Mouse (Mus musculus): ENCODE results near the gene Mospd1.

GRCm38 (mm10) chrX:53321111-53321510 lies 49.2 kb downstream of the Mospd1 start:
- TF ChIP-seq EP300 (IDR thresholded peaks at IDR 0.05; ENCODE audit: low read depth), result no peak
- no peak for TF ChIP-seq CTCF (IDR thresholded peaks at IDR 0.05; ENCODE audit: low read depth)
